Mouse (Mus musculus) spleen, adult 2 months (tissue): Measurements from ENCODE around the gene Ddx5. TPM values are rescaled to one million over a fixed set of nuclear protein-coding genes. Genes with fewer than 3 reads are reported as not detected.

Source experiments
- DNase-seq, 2 experiments: peaks; one replicate each; pipeline versions ENCODE4 v3.0.0 to v3.0.0-alpha.2; 2012 to 2021; ENCODE audit warnings: low spot score in 2 of 2, low read depth in 1 of 2
- H3K27ac ChIP-seq: fragments of 200-500 bp; 2 replicates; pipeline ENCODE4 v1.5.1; 2012; ENCODE audit warnings: low read length, inconsistent platforms; ENCODE audit not compliant: insufficient read depth
- H3K27me3 ChIP-seq: fragments of 200-500 bp; 2 replicates; pipeline ENCODE4 v1.6.1; 2012; ENCODE audit warnings: mild to moderate bottlenecking, moderate library complexity, low read length, inconsistent platforms; ENCODE audit not compliant: control insufficient read depth, insufficient read depth
- H3K36me3 ChIP-seq: fragments of 200-500 bp; 2 replicates; pipeline ENCODE4 v1.6.1; 2012; ENCODE audit warnings: mild to moderate bottlenecking, low read length, inconsistent platforms; ENCODE audit not compliant: control insufficient read depth, insufficient read depth
- H3K4me1 ChIP-seq: fragments of 200-500 bp; 2 replicates; pipeline ENCODE4 v1.6.1; 2011; ENCODE audit warnings: inconsistent platforms; ENCODE audit not compliant: control insufficient read depth, insufficient read depth, insufficient read length
- H3K4me3 ChIP-seq: fragments of 200-500 bp; 2 replicates; pipeline ENCODE4 v1.5.1; 2011; ENCODE audit warnings: mild to moderate bottlenecking, inconsistent platforms; ENCODE audit not compliant: insufficient read depth, insufficient read length; ENCODE audit errors: extremely low read depth
- CTCF ChIP-seq: fragments of 200-500 bp; IDR thresholded peaks from 2 replicates; pipeline ENCODE4 v1.5.1; 2011; ENCODE audit warnings: mild to moderate bottlenecking, inconsistent platforms; ENCODE audit not compliant: insufficient read depth, insufficient read length, insufficient replicate concordance; ENCODE audit errors: extremely low read depth
- POLR2A ChIP-seq: fragments of 200-500 bp; IDR thresholded peaks from 2 replicates; pipeline ENCODE4 v1.6.1; 2011; ENCODE audit warnings: low read depth, low read length, inconsistent platforms
- WGBS: fragments of 180-500 bp; shearing (Covaris S2); methylation state at CpG from one replicate; pipeline ENCODE4 v1.1.7; 2018; 5-methylcytosine and 5-hydroxymethylcytosine counted together
- polyA plus RNA-seq: library from polyadenylated mRNA; depleted of rRNA; stranded (reverse); fragments of >200 nt; gene quantifications from 2 replicates; pipeline ENCODE4 v1.2.3, GENCODE M21; 2012; rRNA removed

Ddx5 gene
- 608 and 672 TPM in 2 replicates for polyA plus RNA-seq

DNA sequence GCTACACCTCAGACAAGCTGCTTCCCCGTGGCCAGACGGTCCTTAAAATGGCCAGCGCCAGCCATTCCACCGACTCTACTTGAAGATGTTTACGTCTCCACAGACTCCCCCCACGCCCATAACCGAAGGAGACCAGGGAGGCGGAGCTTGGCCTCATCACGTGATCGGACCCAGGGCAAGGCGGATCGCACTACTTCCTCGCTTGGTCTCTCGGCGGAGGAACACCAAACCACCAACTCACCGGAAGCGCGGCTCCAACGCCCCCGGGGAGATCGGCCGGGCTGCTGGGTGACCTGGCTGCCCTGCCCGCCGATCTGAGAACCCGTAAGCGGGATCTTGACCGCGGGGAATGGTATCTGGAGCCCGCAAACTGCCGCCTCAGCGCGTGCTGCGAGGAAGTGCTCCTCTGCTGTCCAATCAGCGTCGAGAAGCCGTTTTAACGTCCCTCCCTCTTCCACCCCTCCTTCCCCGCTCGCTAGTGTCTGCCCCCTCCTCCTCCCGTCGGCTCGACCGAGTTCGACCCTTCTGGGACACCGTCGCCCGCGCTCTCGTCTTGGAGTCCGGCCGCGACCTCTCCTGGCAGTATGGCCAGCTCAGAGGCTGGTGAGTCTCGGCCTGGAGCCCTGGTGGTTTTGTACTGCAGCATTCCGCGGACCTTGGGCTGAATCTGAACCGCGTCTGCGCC is at the start of gene Ddx5, which contains the start of gene Cep95:
TSS of gene Ddx5 (minus strand) at position 411 of the 685 bp plus-strand sequence.
TSS of gene Cep95 (plus strand) at position 478 of the 685 bp plus-strand sequence.
- TF ChIP-seq CTCF (peak; percentile 6; the same call in 1 of the 2 replicates), POLR2A (peak; percentile 32)
- H3K4me3 ChIP-seq: peak within 1 kb of the TSS; percentile 93
- H3K36me3 ChIP-seq: peaks cover 24% of the 10 kb centered on the region
- H3K27me3 ChIP-seq: no peaks in the 10 kb centered on the region
- WGBS: under 1% methylated on average over 58 of the region's 58 CpGs
- peak; percentile 97 to 99 for DNase-seq
- H3K27ac ChIP-seq: peak within 1 kb of the TSS; percentile 100
- no peaks in the 10 kb centered on the region; the same call in 1 of the 2 replicates for H3K4me1 ChIP-seq

GRCm38 (mm10) chr11:106828079-106828478 is 39.1 kb upstream of the Ddx5 start:
- DNase-seq: no peak
- 94% methylated on average over 7 of the region's 7 CpGs for WGBS
- Histone ChIP-seq H3K27ac (no peak overlapping the region), H3K4me1 (no peaks in the 10 kb centered on the region), H3K27me3 (no peaks in the 10 kb centered on the region), H3K4me3 (no peak overlapping the region), H3K36me3 (peaks cover 17% of the 10 kb centered on the region)
- TF ChIP-seq POLR2A: no peak
- TF ChIP-seq CTCF: no peak

GRCm38 (mm10) chr11:106824403-106824802 is 35.4 kb upstream of the Ddx5 start:
- Histone ChIP-seq H3K4me1 (peaks cover 3% of the 10 kb centered on the region; the same call in 1 of the 2 replicates), H3K4me3 (no peak overlapping the region), H3K27me3 (no peaks in the 10 kb centered on the region), H3K27ac (no peak overlapping the region), H3K36me3 (peaks cover 21% of the 10 kb centered on the region)
- WGBS: 90% methylated on average over 10 of the region's 10 CpGs
- TF ChIP-seq POLR2A (no peak), CTCF (no peak)
- DNase-seq: no peak

DNA sequence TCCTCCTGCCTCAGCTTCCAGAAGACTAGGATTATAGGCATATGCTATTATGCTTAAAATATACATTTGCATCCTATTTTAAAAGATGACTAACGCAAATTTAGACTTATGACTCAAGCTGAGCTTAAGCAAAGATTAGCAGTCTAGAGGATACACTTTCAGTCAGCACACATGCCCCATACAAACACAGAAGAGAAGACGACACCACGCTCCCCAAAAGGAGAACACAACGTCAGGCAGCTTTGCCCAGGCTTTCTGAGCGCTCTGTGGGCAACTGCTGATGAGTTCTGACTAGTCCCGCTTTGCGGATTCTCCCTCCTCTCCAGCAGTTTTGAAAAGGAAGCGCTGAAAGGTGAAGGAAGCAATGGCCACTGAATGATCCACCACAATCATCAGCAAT is 34.8 kb upstream of the Ddx5 start:
- H3K4me3 ChIP-seq: no peak overlapping the region
- WGBS: 91% methylated on average over 8 of the region's 8 CpGs
- no peak for DNase-seq
- peaks cover 24% of the 10 kb centered on the region for H3K36me3 ChIP-seq
- H3K4me1 ChIP-seq: peaks cover 3% of the 10 kb centered on the region; the same call in 1 of the 2 replicates
- no peak overlapping the region for H3K27ac ChIP-seq
- H3K27me3 ChIP-seq: no peaks in the 10 kb centered on the region
- no peak for TF ChIP-seq POLR2A
- no peak for TF ChIP-seq CTCF

DNA sequence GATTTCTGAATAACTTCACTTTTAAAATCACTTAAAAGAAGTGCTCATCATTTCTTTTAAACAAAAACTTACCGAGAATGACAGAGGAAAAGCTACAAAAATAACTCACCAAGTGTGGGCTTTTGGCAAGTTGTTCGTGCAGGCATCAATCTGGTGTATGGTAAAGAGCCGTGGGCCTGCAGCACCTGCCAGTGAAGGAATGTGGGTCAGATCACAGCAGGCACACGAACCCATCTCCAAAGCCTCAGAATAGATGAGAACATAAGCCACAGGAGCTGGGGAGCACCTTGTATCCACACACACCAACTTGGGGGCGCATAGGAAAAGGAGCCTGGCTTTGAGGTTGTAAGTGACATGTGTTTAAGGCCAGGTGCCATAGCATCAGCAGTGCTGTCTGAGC is 33.9 kb upstream of the Ddx5 start:
- 88% methylated on average over 5 of the region's 5 CpGs for WGBS
- H3K4me1 ChIP-seq: peaks cover 3% of the 10 kb centered on the region; the same call in 1 of the 2 replicates
- no peak overlapping the region for H3K4me3 ChIP-seq
- no peak for TF ChIP-seq POLR2A
- TF ChIP-seq CTCF: no peak
- H3K27ac ChIP-seq: no peak overlapping the region
- no peak for DNase-seq
- no peaks in the 10 kb centered on the region for H3K27me3 ChIP-seq
- H3K36me3 ChIP-seq: peaks cover 25% of the 10 kb centered on the region

DNA sequence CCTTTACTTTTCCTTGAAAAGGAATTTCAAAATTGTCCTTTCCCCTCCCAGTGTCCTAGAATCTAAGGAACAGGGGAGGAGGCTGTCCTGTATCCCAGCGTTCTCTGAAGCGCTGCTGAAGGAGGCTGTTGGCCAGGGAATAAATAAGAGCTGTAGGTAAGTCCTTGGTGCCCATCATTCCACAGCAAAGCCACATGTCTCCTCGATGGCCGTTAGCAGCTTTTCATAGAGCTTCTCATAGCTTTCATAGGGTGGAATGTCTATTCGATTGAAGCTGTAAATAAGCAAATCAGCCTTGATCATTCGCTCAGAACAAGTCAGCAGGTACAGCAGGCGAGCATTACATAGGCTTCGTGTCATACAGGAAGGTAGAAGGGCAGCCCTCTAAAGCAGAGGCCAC is 33.5 kb upstream of the Ddx5 start:
- H3K4me1 ChIP-seq: peaks cover 3% of the 10 kb centered on the region; the same call in 1 of the 2 replicates
- WGBS: 96% methylated on average over 8 of the region's 8 CpGs
- peaks cover 27% of the 10 kb centered on the region for H3K36me3 ChIP-seq
- TF ChIP-seq CTCF (no peak), POLR2A (no peak)
- no peak overlapping the region for H3K4me3 ChIP-seq
- no peak for DNase-seq
- H3K27ac ChIP-seq: no peak overlapping the region
- H3K27me3 ChIP-seq: no peaks in the 10 kb centered on the region

GRCm38 (mm10) chr11:106821397-106821796 is 32.4 kb upstream of the Ddx5 start:
- 88% methylated on average over 6 of the region's 6 CpGs for WGBS

More at GRCm38 (mm10) chr11:106821397-106821796, 32.4 kb upstream of the Ddx5 start:
- DNase-seq: no peak
- H3K4me3 ChIP-seq: no peak overlapping the region
- H3K36me3 ChIP-seq: peaks cover 25% of the 10 kb centered on the region
- no peak for TF ChIP-seq CTCF
- no peak for TF ChIP-seq POLR2A
- H3K4me1 ChIP-seq: peaks cover 3% of the 10 kb centered on the region; the same call in 1 of the 2 replicates
- no peaks in the 10 kb centered on the region for H3K27me3 ChIP-seq
- H3K27ac ChIP-seq: no peak overlapping the region
